Mouse (Mus musculus): Measurements from ENCODE around the gene Nadsyn1. TPM values are rescaled to one million over a fixed set of nuclear protein-coding genes. Genes with fewer than 3 reads are reported as not detected.

Gene Nadsyn1
- polyA plus RNA-seq, 1 experiment from 2014 or later: 7.4 TPM

DNA sequence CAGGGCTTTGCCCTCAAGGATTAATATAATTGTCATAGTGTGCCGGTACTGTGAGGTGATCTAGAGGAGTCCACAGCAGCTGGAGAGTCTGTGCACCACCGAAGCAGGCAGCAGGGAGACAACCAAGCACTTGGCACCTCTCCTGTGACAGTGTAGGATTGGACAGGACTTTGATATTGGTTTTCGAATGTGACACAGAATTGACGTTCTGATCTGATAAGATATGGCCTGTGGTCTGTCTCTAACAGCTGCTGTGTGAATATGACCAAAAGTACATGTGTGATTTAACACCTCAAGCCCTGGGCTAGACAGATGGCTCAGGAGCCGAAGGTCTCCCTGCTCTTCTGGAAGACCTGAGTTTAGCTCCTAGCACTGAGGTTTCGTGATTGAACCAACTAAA, 54.4 kb downstream of the Nadsyn1 start:
- no peak overlapping the region for H3K4me3 ChIP-seq
- no peak overlapping the region for H3K4me2 ChIP-seq
- peaks cover 45% of the 10 kb centered on the region for H3K27me3 ChIP-seq (replicated peaks)
- WGBS: 59% methylated on average over 6 of the region's 6 CpGs
- no peaks in the 10 kb centered on the region for H3K9me3 ChIP-seq (replicated peaks)
- no peaks in the 10 kb centered on the region for H3K36me3 ChIP-seq
- H3K4me1 ChIP-seq (replicated peaks): no peaks in the 10 kb centered on the region
- H3K27ac ChIP-seq (ENCODE audit: poor library complexity, severe bottlenecking): no peak overlapping the region
- H3K9ac ChIP-seq: no peak overlapping the region
- no peak for ATAC-seq (ENCODE audit: insufficient number of reproducible peaks, low FRiP score)

DNA sequence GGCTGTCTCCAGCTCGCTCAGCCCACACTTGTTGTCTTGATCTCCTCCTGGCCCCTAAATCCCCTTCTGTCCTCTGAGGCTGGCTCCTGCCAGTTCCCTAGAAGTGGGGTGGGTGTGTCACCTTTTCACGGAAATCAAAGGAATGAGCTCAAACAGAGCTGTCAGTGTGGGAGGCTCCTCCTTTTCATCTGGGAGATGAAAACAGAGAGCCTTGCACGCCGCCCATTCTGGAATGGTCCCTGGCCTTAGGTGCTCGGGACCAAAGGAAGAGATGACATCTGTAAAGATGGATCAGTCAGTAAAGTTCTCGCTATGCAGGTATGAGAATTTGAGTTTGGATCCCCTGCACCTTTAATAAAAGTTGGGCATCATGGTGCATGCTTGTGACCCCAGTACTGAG, 55.8 kb downstream of the Nadsyn1 start, which contains the start of gene Mrgprg:
Gene Mrgprg (minus strand): TSS at position 101 of the 400 bp plus-strand sequence.
- H3K4me2 ChIP-seq: no peak within 1 kb of the TSS
- H3K9ac ChIP-seq: no peak within 1 kb of the TSS
- no peaks in the 10 kb centered on the region for H3K9me3 ChIP-seq (replicated peaks)
- H3K4me3 ChIP-seq: no peak within 1 kb of the TSS
- H3K36me3 ChIP-seq: no peaks in the 10 kb centered on the region
- H3K27me3 ChIP-seq (replicated peaks): peaks cover 54% of the 10 kb centered on the region
- no peak within 1 kb of the TSS for H3K27ac ChIP-seq (ENCODE audit: poor library complexity, severe bottlenecking)
- ATAC-seq (ENCODE audit: insufficient number of reproducible peaks, low FRiP score): no peak
- WGBS: 56% methylated on average over 6 of the region's 6 CpGs
- no peaks in the 10 kb centered on the region for H3K4me1 ChIP-seq (replicated peaks)

DNA sequence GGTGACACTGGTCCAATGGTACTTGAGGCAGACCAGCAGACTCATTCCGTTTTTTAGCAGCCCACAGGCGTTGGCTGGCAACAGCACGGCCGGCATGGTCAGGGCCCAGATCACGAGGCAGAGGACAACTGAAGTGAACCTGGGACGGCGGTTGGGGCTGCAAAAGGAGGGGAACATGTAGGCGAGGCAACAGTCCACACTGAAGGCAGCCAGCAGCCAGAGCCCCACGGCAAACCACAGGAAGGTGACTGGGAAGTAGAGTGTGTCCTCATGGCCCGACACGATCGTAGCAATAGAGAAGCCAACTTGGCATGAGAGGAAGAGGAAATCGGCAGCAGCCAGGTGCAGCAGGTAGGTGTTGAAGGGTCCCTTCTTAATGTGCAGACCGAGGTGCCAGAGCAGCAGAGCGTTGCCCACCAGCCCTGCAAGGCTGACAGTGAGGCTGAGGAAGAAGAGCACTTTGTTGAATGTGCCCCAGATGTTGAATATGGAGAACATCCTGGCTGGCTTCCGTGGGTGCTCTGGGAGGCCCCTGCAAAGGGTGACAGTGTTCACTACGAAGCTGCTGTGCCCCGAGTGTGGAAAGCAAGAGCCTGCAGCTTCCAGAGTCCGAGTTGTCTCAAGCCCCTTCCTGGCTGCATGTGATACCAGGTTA, 57.6 kb downstream of the Nadsyn1 start:
- Histone ChIP-seq H3K4me1 (replicated peaks) (no peaks in the 10 kb centered on the region), H3K36me3 (no peaks in the 10 kb centered on the region), H3K27me3 (replicated peaks) (peaks cover 54% of the 10 kb centered on the region), H3K9ac (no peak overlapping the region), H3K9me3 (replicated peaks) (no peaks in the 10 kb centered on the region), H3K4me2 (no peak overlapping the region), H3K27ac (ENCODE audit: poor library complexity, severe bottlenecking) (no peak overlapping the region), H3K4me3 (no peak overlapping the region)
- ATAC-seq (ENCODE audit: insufficient number of reproducible peaks, low FRiP score): no peak
- WGBS: 71% methylated on average over 19 of the region's 19 CpGs

- Histone ChIP-seq H3K27me3 (replicated peaks) (peaks cover 54% of the 10 kb centered on the region), H3K36me3 (no peaks in the 10 kb centered on the region), H3K4me2 (no peak overlapping the region), H3K4me3 (no peak overlapping the region), H3K27ac (ENCODE audit: poor library complexity, severe bottlenecking) (no peak overlapping the region), H3K9me3 (replicated peaks) (no peaks in the 10 kb centered on the region), H3K4me1 (replicated peaks) (no peaks in the 10 kb centered on the region), H3K9ac (no peak overlapping the region)
- 14% methylated on average over 3 of the region's 3 CpGs for WGBS
- ATAC-seq (ENCODE audit: insufficient number of reproducible peaks, low FRiP score): no peak
Observed at GRCm38 (mm10) chr7:143763794-143764193, 58.9 kb downstream of the Nadsyn1 start.

- WGBS: 59% methylated on average over 3 of the region's 3 CpGs
- Histone ChIP-seq H3K9ac (no peak overlapping the region), H3K27ac (ENCODE audit: poor library complexity, severe bottlenecking) (no peak overlapping the region), H3K4me3 (no peak overlapping the region), H3K27me3 (replicated peaks) (peaks cover 51% of the 10 kb centered on the region), H3K9me3 (replicated peaks) (no peaks in the 10 kb centered on the region), H3K4me2 (no peak overlapping the region), H3K4me1 (replicated peaks) (peaks cover 15% of the 10 kb centered on the region), H3K36me3 (no peaks in the 10 kb centered on the region)
- ATAC-seq (ENCODE audit: insufficient number of reproducible peaks, low FRiP score): no peak
Observed at GRCm38 (mm10) chr7:143758956-143759355, 63.7 kb downstream of the Nadsyn1 start.

DNA sequence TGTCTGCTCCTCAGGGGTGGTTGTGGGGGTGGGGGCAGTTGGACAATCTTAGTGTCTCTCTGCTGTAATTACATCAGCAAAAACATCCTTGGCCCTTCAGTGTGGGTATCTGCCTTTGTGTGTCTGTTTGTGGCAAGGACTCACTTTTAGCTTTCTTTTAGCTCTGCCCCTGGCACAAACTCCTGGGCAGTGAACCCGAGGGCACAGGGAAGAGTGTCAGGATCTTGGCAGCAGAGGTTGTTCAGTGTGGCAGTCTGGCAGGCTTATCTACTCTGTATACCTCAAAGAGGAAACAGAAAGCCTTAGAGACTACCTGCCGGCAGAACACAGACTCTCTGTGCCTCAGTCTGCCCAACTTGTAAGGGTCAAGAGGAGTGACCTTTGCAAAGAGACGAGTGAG, 65.0 kb downstream of the Nadsyn1 start:
- no peak overlapping the region for H3K4me3 ChIP-seq
- peak overlapping the region; percentile 68; the same call in 1 of the 2 replicates for H3K4me2 ChIP-seq
- no peak overlapping the region for H3K27ac ChIP-seq (ENCODE audit: poor library complexity, severe bottlenecking)
- H3K27me3 ChIP-seq (replicated peaks): peaks cover 50% of the 10 kb centered on the region
- WGBS: 58% methylated on average over 3 of the region's 3 CpGs
- H3K4me1 ChIP-seq (replicated peaks): peaks cover 15% of the 10 kb centered on the region
- H3K36me3 ChIP-seq: no peaks in the 10 kb centered on the region
- no peak for ATAC-seq (ENCODE audit: insufficient number of reproducible peaks, low FRiP score)
- no peaks in the 10 kb centered on the region for H3K9me3 ChIP-seq (replicated peaks)
- H3K9ac ChIP-seq: no peak overlapping the region

DNA sequence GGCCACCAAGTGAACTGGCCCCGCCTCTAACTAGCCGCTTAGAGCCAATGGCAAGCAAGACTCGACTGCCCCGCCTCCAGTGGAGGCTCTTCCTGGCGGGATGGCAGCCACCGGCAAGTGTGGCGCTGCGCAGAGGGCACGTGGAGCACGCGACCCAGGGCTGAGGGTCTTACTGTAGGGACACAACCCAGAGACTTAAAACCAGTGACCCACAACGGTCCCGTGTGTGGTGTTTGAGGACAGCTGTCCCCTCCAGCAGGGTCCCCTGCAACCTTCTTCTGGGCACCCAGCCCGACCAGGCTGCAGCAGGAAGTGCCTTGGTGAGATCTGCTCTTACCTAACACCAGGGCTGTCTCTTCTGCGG, 65.6 kb downstream of the Nadsyn1 start:
- 0 out of 2 replicates have a peak overlapping the region, but pooled peaks have one; percentile 19 for H3K9ac ChIP-seq
- no peaks in the 10 kb centered on the region for H3K9me3 ChIP-seq (replicated peaks)
- H3K27ac ChIP-seq (ENCODE audit: poor library complexity, severe bottlenecking): no peak overlapping the region
- peaks cover 43% of the 10 kb centered on the region for H3K27me3 ChIP-seq (replicated peaks)
- no peaks in the 10 kb centered on the region for H3K36me3 ChIP-seq
- peak overlapping the region; percentile 68 for H3K4me2 ChIP-seq
- H3K4me1 ChIP-seq (replicated peaks): peaks cover 22% of the 10 kb centered on the region
- ATAC-seq (ENCODE audit: insufficient number of reproducible peaks, low FRiP score): peak; percentile 75
- WGBS: 3% methylated on average over 15 of the region's 15 CpGs
- peak overlapping the region; percentile 35 for H3K4me3 ChIP-seq

GRCm38 (mm10) chr7:143756125-143757026, 66.3 kb downstream of the Nadsyn1 start, which contains the start of gene Osbpl5:
Gene Osbpl5 (minus strand): TSS chr7:143756985.
- H3K36me3 ChIP-seq: no peaks in the 10 kb centered on the region
- ATAC-seq (ENCODE audit: insufficient number of reproducible peaks, low FRiP score): peak; percentile 15
- peak within 1 kb of the TSS; percentile 35 for H3K4me3 ChIP-seq
- peaks cover 28% of the 10 kb centered on the region for H3K4me1 ChIP-seq (replicated peaks)
- H3K9me3 ChIP-seq (replicated peaks): no peaks in the 10 kb centered on the region
- peaks cover 43% of the 10 kb centered on the region for H3K27me3 ChIP-seq (replicated peaks)
- H3K9ac ChIP-seq: peak within 1 kb of the TSS; percentile 24; the same call in 1 of the 2 replicates
- 23% methylated on average over 22 of the region's 22 CpGs for WGBS
- H3K27ac ChIP-seq (ENCODE audit: poor library complexity, severe bottlenecking): no peak within 1 kb of the TSS
- H3K4me2 ChIP-seq: peak within 1 kb of the TSS; percentile 68

DNA sequence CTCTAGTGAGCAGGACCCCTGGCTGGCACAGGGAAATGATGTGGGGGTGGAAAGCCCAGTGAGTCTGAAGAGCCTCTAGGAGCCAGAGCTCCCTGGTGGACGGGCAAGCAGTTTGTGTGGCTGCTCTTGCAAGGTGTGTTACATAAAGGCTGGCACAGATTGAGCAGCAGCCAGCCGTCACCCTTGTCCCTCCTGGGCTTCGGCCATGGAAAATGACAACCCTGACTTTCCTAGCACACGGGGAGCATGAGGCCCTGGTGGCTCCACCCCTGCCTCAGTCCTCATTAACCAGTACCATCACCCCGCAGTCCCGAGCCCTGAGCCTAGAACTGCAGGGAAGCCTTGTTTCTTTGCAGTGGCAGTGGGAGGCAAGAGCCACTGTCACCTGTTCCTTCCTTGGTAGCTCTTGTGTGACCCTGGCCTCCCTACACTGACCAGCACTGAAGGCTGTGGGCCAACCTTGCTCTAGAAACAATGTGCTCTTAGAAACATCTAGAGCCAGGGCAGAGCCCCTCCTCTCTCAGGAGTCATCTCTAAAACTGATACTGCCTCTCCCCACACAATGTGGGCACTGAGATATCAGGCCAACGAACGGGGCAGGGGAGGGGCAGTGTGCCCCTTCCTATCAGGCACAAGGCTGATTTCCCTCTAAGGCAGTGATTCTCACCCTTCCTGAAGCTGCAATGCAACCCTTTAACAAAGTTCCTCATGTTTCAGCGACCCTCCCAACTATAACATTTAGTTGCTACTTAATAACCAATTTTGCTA, 67.1 kb downstream of the Nadsyn1 start:
- Histone ChIP-seq H3K9ac (no peak overlapping the region), H3K36me3 (no peaks in the 10 kb centered on the region), H3K4me3 (no peak overlapping the region), H3K27me3 (replicated peaks) (peaks cover 46% of the 10 kb centered on the region), H3K27ac (ENCODE audit: poor library complexity, severe bottlenecking) (no peak overlapping the region), H3K4me2 (no peak overlapping the region), H3K9me3 (replicated peaks) (no peaks in the 10 kb centered on the region), H3K4me1 (replicated peaks) (peaks cover 28% of the 10 kb centered on the region)
- ATAC-seq (ENCODE audit: insufficient number of reproducible peaks, low FRiP score): no peak
- WGBS: 56% methylated on average over 9 of the region's 9 CpGs

GRCm38 (mm10) chr7:143753990-143754715, 68.5 kb downstream of the Nadsyn1 start:
- no peak overlapping the region for H3K4me2 ChIP-seq
- H3K27ac ChIP-seq (ENCODE audit: poor library complexity, severe bottlenecking): no peak overlapping the region
- no peaks in the 10 kb centered on the region for H3K36me3 ChIP-seq
- H3K9me3 ChIP-seq (replicated peaks): no peaks in the 10 kb centered on the region
- peaks cover 56% of the 10 kb centered on the region for H3K27me3 ChIP-seq (replicated peaks)
- H3K4me1 ChIP-seq (replicated peaks): peaks cover 28% of the 10 kb centered on the region
- no peak overlapping the region for H3K4me3 ChIP-seq
- 39% methylated on average over 5 of the region's 5 CpGs for WGBS
- H3K9ac ChIP-seq: no peak overlapping the region
- no peak for ATAC-seq (ENCODE audit: insufficient number of reproducible peaks, low FRiP score)
